Mouse (Mus musculus) heart, adult 2 months (tissue): Measurements from ENCODE around the gene Rpe.

Experiments
- CTCF ChIP-seq: fragments of 200-600 bp; IDR thresholded peaks from 2 replicates; pipeline ENCODE4 v1.8.1; 2022; ENCODE audit warnings: antibody characterized with exemption, mild to moderate bottlenecking, moderate library complexity
- EP300 ChIP-seq: fragments of 200-500 bp; IDR thresholded peaks from 2 replicates; pipeline ENCODE4 v1.6.1; 2011; ENCODE audit warnings: low read depth, low read length, control low read depth; ENCODE audit not compliant: insufficient read depth
- POLR2A ChIP-seq: fragments of 200-500 bp; IDR thresholded peaks from 2 replicates; pipeline ENCODE4 v1.6.1; 2011; ENCODE audit warnings: mild to moderate bottlenecking, low read depth, low read length, control low read depth; ENCODE audit not compliant: insufficient read depth

DNA sequence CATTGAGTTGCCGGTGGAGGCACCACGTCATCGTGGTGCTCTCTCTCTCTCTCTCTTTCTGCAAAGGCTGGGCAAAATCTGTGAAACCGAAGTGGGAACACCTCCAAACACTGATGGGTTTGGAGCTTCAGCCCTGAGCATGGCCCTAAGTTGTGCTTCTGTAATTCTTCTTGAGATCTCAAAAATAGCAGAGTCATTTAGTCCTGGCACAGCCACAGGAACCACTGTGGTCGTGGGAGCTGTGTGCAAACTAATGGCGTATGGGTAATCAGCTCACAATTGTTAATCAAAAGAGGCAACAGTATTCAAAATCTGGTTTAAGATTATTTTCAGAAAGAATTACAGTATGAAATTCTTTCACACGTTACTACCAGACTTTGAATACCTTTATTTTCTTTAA, 27.8 kb upstream of the Rpe start:
- TF ChIP-seq CTCF (no peak), POLR2A (no peak), EP300 (no peak)
